Mouse (Mus musculus) A20 (cell line): Measurements from ENCODE around the gene Fuca1.

Experiments used
- DNase-seq: peaks from one replicate; pipeline ENCODE4 v3.0.0-alpha.2; 2011; ENCODE audit warnings: low read depth, low spot score

Gene Fuca1

DNA sequence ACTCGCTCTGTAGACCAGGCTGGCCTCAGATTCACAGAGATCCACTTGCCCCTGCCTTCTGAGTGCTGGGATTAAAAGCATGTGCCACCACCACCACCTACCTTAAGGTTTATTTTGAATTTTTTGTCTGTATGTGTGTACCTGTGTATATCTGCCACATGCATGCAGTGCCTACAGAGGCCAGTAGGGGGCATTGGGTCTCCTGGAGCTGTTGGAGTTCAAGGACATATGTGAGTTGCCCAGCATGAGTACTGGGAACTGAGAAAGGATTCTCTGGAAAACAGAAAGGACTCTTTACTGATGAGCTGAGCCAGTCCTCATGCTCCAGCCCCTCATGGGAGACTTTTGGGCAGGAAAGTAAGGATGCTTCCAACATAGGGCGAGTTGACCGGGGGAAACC lies 31.0 kb downstream of the Fuca1 start:
- peak; percentile 31 for DNase-seq

DNA sequence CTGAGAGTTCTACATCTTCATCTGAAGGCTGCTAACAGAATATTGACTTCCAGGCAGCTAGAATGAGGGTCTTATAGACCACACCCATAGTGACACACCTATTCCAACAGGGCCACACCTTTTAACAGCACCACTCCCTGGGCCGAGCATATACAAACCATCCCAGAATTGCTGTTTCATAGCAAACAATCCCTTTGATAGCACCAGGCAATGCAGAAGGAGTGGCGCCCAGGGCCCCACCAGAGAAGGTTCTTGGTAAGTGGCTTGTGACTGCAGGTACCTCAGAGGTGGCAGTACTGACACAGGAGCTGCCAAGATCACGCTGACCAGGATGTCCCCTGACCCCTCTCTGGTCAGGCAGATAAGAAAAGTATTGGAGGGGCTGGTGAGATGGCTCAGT lies 32.6 kb downstream of the Fuca1 start:
- DNase-seq = no peak

DNA sequence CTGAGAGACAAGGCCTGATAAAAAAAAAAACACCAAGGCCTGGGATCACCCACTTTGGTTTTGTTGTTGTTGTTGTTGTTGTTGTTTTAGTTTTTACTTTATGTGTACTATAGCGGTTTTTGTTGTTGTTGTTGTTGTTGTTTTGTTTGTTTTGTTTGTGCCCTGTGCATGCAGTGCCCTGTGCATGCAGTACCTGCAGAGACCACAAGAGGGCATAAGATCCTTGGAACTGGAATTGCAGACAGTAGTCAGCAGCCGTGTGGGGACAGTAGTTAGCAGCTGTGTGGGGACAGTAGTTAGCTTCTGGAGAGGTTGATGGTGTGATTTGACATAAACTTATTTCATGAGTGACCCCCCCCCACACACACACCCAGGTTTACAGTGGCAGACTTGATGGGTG lies 33.7 kb downstream of the Fuca1 start:
- DNase-seq = peak; percentile 70

DNA sequence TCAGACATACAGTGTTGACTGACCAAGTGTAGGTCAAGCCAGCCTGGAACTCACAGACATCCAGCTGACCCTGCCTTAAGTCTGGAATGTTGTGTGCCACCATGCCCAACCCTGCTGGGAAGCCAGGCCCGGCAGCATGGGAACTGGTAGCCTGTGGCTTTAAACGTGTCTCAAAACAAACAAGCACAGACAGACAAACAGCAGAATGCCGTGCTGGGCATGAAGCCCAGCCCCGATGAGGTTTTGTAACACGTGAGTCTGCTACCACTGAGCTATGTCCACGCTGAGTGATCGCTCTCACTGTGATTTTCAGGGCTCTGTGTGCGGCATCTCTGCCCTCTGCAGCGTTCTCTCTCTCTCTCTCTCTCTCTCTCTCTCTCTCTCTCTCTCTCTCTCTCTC lies 35.4 kb downstream of the Fuca1 start:
- DNase-seq = no peak

DNA sequence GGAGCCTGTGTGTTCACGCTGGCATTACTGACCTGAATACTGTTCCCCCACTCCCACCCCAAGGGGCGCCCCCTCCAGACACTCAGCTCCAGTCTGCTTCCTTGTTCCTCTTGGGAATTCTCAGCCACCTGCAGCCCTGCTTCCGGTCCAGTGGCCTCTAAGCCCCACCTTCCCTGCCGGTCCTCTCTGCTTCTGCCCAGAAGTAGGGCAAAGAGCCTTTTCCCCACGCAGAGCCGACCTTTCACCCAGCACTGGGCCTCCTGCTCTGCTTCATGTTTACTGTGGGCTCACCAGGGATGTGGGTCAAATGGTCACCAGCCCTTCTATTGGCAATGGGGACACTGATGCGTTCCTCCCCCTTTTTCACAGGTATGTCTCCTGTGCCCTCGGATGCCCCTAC lies 37.8 kb downstream of the Fuca1 start:
- no peak for DNase-seq

DNA sequence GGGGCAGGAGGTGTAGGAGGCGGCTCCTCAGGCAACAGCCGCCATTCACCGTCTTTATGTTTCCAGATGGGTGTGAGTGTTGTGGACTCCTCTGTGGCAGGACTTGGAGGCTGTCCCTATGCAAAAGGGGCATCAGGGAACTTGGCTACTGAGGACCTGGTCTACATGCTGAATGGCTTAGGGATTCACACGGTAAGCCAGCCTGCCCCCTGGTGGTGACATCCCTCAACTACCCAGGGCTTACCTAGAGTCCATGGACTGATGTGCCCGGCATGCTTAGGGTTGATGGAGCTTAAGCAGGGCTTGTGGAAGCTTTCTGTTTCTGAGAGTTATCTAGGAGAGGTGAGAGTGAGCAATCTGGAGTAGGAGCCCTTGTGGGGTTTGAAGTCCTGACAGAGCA lies 40.2 kb downstream of the Fuca1 start:
- DNase-seq = peak; percentile 81

DNA sequence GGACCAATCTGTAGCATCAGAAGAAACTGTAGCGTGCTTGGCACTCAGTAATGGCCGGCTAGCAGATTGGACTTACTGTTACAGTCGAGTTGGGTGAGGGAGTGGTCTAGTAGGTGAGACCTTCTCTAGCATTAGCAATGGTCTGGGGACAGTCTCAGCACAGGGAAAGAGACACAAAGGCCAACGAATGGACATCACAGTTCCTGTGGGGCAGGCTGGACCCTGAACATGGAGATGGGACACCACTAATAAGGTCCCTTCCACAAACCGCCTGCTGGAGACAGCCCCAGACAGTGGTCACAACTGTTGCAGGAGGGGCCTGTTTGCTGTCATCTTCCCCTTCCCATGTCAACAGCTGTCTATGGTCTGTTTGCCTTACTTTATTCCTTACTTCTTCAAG lies 41.2 kb downstream of the Fuca1 start:
- no peak for DNase-seq

DNA sequence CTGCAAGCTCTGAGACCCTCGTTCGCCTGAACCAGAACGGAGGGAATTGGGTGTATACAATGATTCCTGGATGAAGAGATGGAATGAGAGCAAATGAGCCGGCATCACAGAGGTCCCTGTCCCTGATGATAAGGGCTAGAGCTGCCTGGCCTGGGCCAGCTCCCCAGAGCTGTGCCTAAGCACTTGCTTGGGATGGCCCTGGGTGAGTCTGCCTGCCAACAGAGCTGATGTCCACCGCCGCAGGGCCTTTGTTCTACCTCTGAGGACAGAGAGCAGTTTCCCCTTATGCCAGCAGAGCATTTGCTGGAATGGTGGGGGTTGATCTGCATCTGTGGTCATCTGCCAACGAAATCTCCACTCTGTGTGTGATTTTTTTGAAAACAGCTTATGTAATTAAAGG lies 41.7 kb downstream of the Fuca1 start:
- no peak for DNase-seq

DNA sequence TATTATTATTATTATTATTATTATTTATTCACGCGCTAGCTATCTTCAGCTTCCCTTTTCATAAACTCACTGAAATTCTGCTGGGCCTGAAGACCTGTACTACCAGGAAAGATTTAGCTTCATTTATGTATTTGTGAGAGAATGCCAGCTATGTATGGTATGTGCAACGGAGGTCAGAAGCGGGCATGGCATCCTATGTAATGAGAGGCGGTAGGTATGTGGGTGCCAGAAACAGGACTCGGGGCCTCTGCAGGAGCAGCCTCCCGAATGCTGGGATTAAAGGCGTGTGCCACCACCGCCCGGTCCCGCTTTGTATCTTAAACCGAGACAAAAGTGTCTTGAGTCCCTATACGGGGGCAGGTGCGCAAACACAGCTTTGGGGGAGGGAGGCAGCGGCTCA lies 42.4 kb downstream of the Fuca1 start:
- no peak for DNase-seq

DNA sequence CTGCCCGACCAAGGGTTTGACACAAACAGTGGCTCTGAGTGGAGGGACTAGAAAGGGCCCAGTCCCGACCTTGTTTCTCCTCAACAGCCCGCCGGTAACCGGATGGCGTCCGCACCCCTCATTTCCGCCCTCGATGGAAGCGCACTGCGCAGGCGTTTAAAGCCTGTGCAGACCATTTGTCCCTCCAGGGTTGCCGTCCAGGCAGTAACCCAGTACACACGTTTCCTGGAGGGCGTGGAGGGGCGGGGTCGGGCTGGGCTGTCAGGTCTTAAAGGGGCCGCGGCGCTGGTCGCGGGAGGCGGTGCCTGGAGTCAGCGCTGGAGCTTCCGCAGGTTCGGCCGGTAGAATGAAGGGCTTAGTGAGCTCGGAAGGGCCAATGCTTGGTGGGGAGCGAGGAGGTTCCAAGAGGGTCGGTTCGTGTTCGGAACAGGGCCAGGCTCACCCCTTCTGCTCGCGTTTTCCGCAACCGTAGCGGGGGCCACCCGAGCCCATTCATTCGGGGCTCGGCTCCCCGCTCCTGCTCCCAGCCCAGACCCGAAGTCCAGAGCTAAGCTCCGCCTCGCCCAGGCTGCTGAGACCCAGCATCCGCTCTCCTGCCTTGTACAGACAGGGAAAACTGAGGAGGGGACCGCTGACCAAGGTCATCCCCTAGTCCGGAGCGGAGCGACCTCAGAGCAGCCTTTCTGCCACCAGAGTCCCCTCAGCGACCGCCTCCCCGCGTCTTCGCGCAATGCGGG lies 43.1 kb downstream of the Fuca1 start, which contains the start of gene Gale:
Gene Gale, plus strand, starts transcription at position 271 of the 737 bp plus-strand sequence.
- DNase-seq = peak; percentile 99

DNA sequence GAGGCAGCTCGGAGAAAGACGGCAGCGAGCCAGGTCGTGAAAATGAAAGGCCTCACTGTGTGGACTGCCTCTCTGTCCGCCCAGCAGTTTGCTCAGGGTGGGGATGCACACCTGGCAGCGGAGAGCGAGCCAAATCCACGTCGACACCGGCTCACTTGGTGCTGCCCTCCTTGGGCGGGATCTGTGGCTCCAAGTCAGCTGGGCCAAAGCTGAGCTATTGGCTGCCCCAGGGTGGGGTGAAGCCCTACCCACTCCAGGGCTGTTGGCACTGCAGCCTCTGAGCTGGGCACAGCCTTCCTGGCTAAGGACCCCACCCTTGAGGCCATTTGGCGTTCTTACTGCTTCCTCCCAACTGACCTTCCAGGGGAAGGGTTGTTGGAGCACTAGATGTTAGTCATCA lies 43.9 kb downstream of the Fuca1 start:
- DNase-seq = peak; percentile 77

DNA sequence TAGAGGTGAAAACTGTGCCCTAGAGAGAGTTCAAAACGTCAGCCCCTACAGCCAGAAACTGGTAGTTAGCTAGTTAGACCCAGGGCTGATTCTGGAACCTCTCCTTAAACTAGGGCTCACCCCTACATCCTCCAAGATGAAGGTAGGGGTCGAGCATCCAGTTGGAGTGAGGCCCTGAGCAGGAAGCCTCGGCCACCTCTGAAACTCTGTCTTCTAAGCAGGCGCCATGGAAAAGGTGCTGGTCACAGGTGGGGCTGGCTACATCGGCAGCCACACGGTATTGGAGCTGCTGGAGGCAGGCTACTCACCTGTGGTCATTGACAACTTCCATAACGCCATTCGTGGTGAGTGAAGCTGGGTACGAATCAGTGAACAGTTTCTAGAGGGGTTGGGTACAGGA lies 44.6 kb downstream of the Fuca1 start:
- DNase-seq = no peak

DNA sequence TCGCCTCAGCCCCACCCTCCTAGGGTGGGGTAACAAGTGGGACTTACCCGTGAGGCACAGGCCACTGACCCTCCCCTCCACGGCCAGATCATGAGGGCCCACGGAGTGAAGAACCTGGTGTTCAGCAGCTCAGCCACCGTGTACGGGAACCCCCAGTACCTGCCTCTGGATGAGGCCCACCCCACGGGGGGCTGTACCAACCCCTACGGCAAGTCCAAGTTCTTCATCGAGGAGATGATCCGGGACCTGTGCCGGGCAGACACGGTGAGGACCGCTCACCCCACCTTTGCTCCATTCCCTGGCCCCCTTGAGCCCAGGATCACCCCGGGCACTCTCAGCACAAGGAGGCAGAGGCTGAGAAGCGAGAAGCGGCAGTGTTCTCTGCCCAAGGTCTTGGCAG lies 45.7 kb downstream of the Fuca1 start:
- no peak for DNase-seq

DNA sequence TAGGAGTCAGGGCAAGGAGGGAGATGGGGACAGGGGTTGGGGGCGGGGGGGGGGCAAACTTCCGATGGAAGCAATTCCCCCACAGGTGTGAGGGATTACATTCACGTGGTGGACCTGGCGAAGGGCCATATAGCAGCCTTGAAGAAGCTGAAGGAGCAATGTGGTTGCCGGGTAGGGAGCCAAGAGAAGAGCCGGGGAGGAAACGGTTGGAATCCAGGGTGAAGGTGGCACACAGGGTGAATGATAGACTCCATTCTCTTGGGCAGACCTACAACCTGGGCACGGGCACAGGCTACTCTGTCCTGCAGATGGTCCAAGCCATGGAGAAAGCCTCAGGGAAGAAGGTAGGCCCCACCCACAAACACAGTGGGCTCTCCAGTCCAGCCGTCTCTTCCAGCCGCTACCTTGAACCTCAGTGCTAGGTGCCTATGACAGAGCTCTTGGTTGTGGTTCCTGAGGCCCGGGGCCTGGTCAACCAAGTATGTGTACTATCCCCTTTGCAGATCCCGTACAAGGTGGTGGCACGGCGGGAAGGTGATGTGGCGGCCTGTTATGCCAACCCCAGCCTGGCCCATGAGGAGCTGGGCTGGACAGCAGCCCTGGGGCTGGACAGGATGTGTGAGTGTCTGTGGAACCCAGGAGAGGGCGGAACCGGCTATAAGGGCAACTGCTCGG lies 46.7 kb downstream of the Fuca1 start:
- no peak for DNase-seq

DNA sequence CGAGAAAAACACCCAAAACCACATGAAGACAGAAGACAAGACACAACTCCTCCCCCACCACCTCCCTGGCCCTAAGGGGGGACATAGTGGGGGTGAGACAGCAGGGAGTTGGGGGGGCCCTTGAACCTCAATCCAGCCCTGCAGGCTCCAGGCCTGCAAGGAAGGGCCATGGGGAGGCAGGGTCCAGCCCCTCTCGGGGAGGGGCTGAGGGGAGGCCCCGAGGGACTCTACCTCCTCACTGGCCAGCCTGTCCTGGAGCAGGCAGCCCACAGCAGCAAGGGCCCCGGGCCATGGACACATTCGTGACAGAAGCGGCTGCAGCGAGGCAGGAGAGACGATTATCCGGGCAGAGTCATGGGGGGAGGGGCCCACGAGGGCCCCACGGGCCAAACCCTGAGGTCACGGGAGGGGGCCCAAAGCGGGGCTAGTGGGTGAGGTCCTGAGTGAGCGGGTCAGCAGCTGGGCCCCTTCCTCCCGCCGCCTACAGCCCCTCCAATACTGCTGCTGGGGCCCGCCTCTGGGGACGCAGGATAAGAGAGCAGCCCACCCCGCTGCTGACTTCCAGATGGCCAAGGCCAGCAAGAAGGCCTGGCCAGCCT lies 47.8 kb downstream of the Fuca1 start:
- DNase-seq = no peak

DNA sequence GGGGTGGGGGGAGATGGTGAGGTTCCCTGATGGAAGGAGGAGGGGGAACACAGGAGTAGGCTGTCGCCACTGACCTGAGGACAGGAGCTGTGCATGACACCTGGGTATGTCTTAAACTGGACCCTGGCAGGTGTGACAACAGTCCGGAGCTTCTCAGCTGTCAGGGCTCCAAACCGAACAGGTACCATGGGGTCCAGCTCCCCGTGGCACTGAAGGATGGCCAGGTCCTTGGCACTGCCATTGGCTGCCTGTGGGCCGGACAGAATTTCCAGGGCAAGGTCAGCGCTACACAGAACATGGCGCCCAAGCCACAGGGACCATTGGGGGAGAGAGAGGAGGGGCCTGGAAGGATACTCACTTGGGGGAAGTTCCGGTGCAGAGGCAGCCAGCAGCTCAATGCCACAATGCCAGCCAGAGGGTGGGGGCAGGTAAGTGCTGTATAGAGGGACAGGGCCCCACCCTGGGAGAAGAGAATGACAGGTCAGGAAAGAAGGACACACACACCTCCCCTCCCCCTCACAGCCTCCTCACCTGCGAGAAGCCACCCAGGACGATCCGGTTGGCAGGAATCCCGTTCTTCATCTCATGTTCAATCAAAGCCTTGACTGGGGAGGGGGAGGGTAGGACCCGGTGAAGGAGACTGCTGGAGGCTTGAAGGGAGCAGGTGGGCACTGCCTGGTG lies 48.7 kb downstream of the Fuca1 start:
- no peak for DNase-seq

DNA sequence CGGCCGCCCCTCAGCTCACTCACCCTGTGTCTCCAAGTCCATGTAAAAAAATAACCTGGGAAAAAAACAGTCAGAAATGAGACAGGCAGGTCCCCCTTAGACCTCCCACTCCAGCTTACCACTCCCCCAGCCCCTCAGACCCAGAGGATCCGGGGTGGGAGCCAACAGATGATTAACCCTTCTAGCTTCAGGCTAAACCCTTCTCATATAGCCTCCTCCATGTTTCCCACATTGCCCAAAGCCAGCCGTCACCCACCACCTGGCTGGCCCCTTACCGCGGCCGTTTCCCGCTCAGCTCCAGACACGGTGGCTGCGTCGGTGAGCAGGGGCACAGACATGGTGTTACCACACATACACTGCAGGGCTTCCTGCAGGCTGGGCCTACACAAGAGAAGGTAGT lies 50.0 kb downstream of the Fuca1 start:
- DNase-seq = no peak

DNA sequence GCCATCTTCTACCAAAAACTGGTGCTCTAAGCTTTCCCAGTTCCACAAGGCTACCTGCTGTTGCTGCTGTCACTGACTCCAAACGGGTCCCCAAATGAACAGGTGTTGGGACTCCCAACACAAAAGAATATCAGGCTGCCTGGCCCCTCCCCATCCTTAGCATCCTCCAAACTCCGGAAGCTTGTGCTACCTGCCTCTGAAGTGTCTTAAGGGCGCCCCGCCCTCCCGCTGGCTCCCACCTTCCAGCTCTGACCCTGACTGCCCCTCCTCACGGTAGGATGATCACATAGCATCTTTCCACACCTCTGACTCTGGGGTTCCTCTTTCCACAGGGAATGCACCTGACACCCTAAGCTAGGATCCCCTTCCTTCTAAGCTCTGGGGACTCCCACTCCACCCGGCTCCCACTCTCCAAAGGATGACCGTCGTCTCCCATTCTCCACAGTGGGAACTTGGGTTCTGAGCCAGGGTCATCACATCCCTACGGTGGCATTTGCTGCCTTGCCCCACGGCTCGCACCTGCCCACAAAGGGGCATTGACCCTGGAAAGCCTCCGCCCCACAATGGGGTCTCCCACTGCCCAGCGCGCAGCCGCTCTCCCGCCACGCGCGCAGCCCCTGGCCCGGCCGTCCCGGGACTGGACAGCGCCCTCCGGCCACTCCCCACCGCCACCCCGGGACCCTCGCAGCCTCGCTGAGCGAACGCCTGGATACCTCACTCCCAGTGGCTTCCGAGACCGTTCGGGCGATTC lies 51.4 kb downstream of the Fuca1 start:
- DNase-seq = peak; percentile 51

DNA sequence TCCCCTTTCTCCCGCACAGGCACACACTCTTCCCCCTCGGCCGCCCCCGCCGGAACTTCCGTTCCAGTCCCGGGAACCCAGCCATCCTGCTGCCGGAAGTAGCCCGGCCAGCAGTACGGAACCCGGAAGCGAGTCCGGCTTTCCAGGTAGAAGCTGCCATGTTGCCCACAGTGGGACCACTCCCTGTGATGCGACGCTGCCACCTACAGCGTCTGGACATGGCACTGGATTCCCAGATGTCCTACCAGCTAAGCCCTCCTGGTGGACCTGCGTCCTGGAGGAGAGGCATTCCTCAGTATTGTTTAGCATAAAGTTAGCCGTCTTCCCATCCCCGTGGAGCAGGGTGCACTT lies 52.0 kb downstream of the Fuca1 start, which contains the start of gene Lypla2:
Gene Lypla2, minus strand, starts transcription at position 71 of the 351 bp plus-strand sequence.
- peak; percentile 85 for DNase-seq

DNA sequence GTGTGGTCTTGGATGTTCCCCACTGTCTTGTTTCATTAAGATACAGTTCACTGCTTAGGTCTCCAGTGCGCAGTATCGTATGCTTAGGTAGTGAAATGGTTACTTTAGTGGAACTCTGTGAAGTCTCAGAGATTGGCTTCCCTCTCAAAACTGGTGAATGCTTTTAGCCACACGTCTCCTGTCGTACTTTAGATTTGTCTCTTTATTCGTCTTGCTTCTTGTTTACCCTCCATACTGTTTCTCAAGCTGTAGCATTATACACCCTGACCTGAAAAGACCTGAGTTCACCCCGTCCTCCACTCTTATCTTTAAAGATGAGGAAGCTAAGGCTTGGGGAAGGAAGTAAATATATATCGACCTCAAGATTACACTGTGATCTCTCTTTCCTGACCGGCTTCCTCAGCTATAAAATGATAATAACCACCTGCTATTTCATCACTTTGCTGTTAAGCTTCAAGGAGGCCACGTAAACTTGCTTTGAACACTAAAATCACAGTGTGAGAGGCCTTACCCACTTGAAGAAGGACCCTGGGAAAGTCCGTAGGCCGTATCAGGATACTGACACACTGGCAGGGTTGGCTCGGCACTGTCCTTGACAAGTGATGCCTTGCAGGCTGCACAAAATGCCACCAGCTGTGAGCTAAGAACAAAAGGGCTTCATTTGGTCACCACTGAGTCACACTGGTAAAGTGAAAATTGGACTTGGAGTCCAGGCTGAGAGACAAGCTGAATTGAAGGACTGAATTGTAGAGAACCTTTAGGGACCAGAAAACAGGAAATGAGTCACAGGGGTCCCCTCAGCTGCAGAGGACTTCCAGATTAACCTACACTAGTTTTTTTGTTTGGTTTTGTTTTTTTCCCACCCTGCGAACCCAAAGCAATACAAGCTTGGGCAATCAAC lies 52.6 kb downstream of the Fuca1 start:
- DNase-seq = peak; percentile 52

DNA sequence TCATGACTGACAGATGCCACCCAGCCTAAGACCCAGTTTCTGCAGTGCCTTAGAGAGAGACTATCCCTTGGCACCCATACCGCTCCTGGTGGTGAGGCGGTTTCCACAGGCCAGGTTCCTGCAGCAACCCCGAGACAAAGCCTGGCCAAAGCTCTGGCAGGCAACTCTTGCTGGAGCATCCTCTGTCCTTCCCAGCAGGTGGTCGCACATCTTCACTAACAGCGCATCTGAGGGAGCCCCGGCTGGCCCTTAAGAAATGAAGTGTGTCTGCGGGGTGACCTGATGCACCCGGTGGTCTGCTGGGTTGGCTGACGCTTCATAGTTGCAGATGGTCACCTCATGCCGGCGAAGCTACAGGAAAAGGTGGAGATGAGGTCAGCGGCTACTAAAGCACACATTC lies 55.6 kb downstream of the Fuca1 start:
- no peak for DNase-seq
